Mouse (Mus musculus) hindlimb bud, embryonic 11.5 days (tissue): Measurements from ENCODE around the gene Ssna1.
"Not testable (repeated sequence)": the region's sequence is repeated elsewhere in the genome, so short reads cannot be mapped to it uniquely, and the experiment has no call there.

Experiments used
- DNase-seq: peaks from one replicate; pipeline ENCODE4 v3.0.0-alpha.2; 2012; ENCODE audit warnings: low read depth, low spot score; ENCODE audit errors: extremely low spot score

Ssna1 gene

DNA sequence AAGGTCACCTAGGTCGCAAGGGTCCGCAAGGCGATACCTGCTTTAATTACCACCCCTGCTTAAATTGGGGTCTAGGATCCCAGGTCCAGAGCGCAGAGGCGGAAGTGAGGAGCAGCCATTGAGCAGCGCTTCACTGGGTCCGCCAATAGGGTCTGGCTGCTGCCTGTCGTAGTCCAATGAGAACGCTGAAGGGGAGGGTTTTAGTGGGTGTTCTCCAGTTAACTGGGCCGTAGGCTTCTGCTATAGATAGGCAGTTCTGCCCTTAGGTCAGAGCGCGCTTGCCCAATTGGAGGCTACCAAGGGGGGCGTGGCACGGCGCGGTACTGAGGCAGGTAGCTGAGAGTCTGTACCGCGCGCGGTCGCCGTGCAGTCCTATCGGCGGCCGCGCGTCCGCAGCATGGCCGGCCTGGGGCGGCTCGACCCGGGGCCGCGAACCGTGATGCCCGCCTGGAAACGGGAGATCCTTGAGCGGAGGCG lies 9.9 kb downstream of the Ssna1 start, which contains the start of gene Tprn:
Gene Tprn (plus strand): TSS at position 328 of the 477 bp plus-strand sequence.
- DNase-seq: peak; percentile 86

GRCm38 (mm10) chr2:25261870-25262269 lies 10.4 kb downstream of the Ssna1 start:
- no peak for DNase-seq

DNA sequence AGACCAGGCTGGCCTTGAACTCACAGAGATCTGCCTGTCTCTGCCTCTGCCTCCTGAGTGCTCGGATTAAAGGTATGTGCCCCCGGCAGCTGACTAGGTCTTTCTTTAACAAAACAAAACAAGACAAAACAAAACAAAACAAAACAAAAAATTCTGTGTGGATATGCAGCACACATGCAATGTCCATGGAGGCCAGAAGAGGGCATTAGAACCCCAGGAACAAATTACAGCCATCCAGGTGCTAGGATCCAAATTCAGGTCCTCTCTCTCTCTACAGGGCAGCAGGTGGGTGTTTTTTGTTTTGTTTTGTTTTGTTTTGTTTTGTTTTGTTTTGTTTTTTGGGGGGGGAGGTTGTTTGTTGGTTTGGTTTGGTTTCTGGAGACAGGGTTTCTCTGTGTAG lies 13.4 kb downstream of the Ssna1 start:
- no peak for DNase-seq

DNA sequence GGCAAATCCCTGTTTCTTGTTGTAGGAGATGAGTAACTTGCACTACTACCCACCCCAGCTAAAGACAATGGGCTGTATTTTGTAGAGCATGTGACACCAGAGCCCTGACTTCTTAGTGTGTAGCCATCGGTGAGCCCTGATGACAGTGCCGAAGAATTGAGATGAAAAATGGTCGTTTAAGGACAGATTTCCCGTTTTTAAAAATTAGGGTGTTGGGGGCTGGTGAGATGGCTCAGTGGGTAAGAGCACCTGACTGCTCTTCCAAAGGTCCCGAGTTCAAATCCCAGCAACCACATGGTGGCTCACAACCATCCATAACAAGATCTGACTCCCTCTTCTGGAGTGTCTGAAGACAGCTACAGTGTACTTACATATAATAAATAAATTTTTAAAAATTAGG lies 15.0 kb downstream of the Ssna1 start:
- DNase-seq: not testable (repeated sequence)

- not testable (repeated sequence) for DNase-seq
Observed at GRCm38 (mm10) chr2:25256443-25257109, 15.7 kb downstream of the Ssna1 start.

GRCm38 (mm10) chr2:25255284-25255779 lies 16.9 kb downstream of the Ssna1 start, which contains the start of gene Tmem203:
Gene Tmem203 (plus strand): TSS chr2:25255439.
- peak; percentile 62 for DNase-seq

- no peak for DNase-seq
Observed at GRCm38 (mm10) chr2:25252331-25252730, 19.9 kb downstream of the Ssna1 start.

DNA sequence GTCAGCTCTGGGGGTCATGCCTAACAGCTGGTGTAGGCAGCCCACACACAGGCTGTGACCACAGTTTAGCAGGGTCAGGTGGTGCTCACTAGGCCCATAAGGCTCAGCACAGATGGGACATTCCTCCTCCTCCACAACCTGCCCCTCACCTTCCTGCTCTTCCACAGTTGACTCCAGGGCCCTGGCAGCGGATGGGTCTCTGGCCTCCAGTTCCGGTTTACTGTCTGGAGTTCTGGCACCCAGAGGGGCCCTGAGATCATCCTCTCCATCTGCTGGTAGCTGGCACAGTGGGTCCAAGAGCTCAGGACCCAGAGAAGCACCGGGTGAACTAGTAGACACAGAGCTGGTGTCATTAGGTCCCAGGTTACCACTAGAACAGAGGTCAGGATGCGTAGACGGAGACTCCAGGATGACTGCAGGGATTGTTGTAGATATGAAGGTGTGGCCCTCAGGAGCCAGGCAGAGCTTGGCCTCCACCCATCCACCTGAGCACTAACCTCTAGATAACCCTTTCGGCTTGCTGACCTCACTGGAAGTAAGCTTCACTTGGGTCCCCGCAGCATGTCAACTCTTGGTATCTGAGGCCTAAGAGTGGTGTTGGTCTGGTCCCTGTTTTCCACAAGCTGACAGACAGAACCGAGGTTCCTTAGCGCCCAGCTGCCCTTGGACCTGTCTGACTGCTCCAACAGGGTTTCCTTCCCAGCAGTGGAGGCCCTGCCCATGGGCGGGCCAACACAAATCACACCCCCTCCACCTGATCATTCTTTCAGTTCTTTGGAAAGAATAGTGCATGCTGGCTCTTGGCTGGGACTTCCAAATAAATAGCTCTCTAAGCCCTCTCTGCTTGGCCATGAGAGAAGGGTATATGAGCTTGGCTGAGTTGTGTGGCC lies 25.8 kb downstream of the Ssna1 start, which contains the start of gene AL732309.1:
Gene AL732309.1 (minus strand): TSS at position 681 of the 890 bp plus-strand sequence.
- no peak for DNase-seq

GRCm38 (mm10) chr2:25244144-25244543 lies 28.1 kb downstream of the Ssna1 start:
- DNase-seq: no peak

DNA sequence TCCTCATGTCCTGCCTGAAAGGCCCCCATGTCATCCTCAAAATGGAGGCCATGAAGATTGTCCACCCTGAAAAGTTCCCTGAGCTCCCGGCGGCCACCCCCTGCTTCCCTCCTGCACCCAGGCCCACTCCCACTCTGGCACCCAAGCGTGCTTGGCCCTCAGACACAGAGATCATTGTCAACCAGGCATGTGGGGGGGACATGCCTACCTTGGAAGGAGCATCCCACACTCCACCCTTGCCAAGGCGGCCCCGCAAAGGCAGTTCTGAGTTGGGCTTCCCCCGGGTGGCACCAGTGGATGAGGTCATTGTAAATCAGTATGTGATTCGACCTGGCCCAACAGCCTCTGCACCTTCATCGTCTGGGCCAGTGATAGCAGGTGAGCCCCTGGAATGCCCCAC lies 28.9 kb downstream of the Ssna1 start:
- no peak for DNase-seq

- DNase-seq: no peak
Observed at GRCm38 (mm10) chr2:25242101-25242506, 30.1 kb downstream of the Ssna1 start, which contains the start of the genes Rnf208 and Cysrt1. Gene Rnf208 (plus strand): TSS chr2:25242255. Gene Cysrt1 (minus strand): TSS chr2:25242452.

DNA sequence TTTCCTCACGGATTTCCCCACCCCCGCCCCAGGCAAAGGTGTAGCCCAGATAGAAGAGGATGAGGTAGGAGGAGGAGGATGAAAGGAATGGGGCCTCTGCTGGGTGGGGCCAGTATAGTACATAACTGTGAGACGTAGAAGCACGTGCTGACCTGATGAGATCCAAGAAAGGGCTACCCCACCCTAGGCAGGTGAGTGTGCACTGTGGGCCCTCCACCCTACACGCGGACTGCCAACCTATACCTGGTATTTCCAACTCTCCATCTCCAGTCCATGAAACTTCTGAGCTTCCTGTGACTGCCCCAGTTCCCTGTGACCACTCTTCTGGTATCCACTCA lies 30.8 kb downstream of the Ssna1 start:
- no peak for DNase-seq

DNA sequence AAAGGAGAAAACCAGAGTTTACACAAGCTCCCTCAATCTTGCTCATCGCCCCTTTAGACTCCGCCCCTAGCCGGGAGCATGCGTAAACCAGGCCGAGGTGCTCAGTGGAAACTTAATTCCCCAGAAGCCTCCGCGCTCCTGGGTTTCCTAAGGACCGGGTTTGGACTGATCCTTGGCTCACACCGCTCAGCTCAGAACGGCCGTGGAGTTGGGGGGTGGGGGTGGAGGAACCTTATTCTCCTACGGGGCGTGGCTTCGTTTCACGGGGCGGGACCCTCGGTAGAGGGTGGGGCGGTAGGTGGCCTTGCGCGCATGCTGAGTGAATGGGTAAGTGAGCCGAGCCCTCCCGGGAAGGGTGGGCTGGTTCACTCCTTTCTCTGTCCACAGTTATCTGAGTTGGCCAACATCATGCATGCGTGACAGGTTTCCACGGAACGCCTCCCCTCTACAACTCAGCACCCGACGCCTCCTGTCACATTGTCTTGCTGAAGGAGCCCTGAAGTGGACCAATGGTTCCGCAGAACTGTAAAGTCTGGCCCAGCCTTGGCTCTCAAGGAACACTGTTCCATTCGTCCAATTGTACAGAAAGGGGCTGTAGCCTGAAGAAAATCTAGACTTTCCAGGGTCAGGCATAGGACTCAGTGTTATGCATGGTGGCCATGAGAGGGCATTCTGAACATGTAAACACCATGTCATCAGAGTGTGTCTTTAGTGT lies 31.4 kb downstream of the Ssna1 start:
- no peak for DNase-seq

DNA sequence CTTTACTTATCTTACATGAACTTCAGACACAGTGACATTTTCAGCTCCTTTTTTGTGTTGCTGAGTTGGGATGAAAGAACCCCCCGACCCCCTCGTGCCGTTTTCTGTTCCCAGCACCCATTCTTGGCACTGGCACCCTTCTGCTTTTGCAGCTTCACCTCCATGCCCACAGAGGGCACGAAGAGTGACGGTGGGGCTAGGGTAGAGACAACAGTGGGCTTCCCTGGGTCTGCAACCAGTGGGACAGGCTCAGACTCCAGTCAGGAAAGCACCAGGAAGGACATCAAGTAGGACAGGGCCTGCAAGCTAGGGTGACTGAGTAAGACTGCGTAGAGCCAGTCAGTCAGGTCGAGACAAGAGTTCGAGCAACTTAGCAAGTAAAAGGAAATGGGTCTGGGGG lies 31.9 kb downstream of the Ssna1 start:
- DNase-seq: no peak

DNA sequence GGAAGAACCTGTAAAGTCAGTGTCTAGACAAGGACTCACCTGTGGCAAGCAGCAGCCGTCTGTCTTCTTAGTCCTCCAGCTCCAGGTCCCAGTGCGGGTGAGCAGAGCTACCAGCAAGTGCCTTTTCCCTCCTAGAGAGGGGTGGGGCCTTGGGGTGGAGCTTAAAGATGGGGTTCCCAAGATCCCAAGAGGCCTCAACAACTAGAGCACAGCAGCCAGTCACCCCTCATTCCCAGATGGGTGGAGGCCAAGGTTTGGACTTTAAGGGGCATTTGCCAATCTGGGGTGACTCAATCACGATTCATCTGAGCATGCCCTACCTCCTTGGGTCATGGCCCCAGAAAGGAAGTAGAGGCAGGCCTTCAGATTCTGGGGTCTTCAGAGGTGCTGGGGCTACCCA lies 32.5 kb downstream of the Ssna1 start:
- DNase-seq: no peak

DNA sequence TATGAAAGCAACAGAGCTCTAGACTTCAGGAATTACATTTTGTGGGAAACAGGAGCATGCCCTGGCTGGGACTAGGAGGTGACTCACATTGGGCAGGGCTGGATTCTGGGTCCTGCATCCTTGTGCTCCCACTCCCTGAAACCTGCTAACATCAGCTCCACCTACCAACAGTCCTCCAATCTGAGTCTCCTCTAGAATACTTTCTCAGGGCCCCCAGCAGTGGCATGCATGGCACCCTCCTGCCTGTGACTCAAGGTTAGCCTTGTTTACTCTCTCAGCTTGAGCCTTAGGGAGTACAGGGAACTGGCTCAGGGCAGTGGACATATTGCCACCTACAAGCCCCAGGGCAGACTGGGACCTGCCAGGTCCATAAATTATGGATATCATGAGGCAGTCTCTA lies 34.1 kb downstream of the Ssna1 start:
- no peak for DNase-seq

DNA sequence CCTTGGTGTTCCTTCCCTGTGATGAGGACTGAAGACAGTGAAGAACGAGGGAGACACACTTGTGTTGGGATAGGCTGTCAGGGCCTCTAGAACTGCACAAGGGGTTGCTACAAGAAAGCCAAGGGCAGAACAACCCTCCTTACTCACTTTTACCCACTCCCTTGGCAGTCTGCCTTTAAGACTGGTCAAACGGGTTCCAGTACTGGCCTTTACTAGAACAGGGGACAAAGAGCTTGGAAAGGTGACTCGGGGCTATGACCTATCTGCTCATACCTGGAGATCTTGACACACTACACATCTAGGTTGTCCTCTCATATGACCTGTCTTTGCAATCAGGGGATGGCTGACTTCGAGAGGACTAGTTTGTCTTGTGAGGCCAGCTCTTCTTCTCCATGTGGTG lies 34.7 kb downstream of the Ssna1 start:
- DNase-seq: no peak

- no peak for DNase-seq
Observed at GRCm38 (mm10) chr2:25236614-25237013, 35.6 kb downstream of the Ssna1 start, which contains the start of gene Rnf224. Gene Rnf224 (minus strand): TSS chr2:25236787.

DNA sequence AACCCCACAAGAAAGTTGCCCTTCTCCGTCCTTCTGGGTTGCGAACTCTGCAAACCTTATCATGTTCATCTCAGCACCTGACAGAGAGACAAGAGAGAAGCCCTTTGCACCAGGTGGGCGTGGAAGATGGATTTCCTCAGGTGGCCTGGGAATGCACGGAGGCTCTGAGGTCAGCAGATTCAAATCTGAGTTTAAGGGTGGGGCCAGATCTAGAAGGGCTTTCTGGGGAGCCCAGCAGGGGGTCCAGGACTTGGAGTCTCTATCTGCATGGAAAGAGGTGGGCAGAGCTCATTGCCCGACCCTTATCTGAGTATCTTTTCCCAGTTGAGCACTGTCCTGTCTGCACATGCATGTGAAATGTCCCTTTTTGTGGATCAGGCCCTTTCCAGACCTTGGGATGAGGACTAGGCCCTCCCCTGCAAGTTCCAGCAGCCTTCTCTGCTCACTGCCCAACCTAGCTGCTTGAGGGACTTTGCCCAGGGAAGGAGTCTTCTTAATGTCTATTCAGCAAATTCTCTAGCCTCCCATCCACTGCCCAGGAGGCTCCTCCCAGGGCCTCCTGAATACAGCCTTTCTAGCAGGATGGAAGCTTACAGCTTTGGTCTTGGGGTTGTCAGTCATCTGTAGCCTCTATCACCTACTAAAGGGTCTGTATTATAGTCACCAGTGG lies 37.6 kb downstream of the Ssna1 start:
- no peak for DNase-seq

DNA sequence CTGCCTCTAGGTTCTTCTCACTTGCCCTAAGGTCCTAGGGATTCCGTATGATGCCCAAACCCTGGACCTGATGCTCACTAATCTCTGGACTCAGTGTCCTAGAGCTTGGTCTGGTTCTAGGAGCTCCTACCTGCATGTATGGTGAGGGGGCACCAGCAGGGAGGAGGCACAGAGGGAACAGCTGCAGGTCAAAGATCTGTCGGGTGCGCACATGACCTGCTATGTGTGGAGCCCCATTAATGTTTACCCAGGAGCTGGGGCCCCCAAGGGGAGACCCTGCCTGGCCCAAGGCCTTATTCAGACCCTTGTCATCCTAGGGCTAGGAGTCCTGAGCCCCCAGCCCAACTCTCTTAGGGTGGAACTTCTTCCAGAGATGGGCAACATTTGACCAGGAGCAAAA lies 38.2 kb downstream of the Ssna1 start, which contains the start of gene Slc34a3:
Gene Slc34a3 (minus strand): TSS at position 315 of the 400 bp plus-strand sequence.
- DNase-seq: no peak
